Mouse (Mus musculus): ENCODE measurements around the gene Gsn.

DNA sequence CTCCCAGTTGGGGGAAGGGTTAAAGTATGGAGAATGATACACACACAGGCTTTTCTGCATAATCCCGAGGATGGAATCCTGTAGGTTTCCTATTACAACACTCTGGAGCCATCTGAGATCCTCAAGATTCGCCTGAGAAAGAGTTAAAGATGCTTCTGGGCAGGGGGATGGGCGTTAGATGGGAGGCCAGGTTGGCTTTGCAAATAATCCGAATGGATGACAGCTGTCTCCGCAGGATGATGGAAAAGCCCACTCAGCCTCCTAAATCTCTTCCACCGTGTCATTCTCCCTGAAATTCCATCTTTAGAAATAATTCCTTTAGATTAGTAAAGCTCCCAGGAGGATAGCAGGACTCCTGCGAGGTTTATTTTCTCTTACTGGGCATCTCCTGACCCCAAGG, 79.4 kb downstream of the Gsn start:
- TF ChIP-seq MXI1 (IDR thresholded peaks at IDR 0.05; ENCODE audit: low read depth, low read length) = no peak
- no peak for TF ChIP-seq TCF12 (IDR thresholded peaks at IDR 0.05; ENCODE audit: low read depth, low read length)
- TF ChIP-seq HCFC1 (IDR thresholded peaks at IDR 0.05; ENCODE audit: low read depth, low read length) = no peak
- no peak for TF ChIP-seq POLR2AphosphoS2 (IDR thresholded peaks at IDR 0.05; ENCODE audit: low read depth, low read length)
- TF ChIP-seq CTCF (conservative IDR thresholded peaks at IDR 0.05 in 1 of 2, IDR thresholded peaks at IDR 0.05 in 1 of 2; ENCODE audit: low read depth in 2 of 2, low read length in 2 of 2) = no peak
- TF ChIP-seq ZKSCAN1 (IDR thresholded peaks at IDR 0.05; ENCODE audit: borderline replicate concordance, low read depth, low read length) = no peak
- no peak for TF ChIP-seq KAT2A (IDR thresholded peaks at IDR 0.05; ENCODE audit: insufficient replicate concordance, low read length)
- no peak for TF ChIP-seq IRF4 (IDR thresholded peaks at IDR 0.05; ENCODE audit: low read depth, low read length)
- TF ChIP-seq MAX (IDR thresholded peaks at IDR 0.05; ENCODE audit: low read length) = no peak
- TF ChIP-seq EP300 (IDR thresholded peaks at IDR 0.05; ENCODE audit: low read length) = no peak
- TF ChIP-seq SMC3 (IDR thresholded peaks at IDR 0.05; ENCODE audit: low read depth, low read length) = no peak
- no peak for TF ChIP-seq POLR2A (IDR thresholded peaks at IDR 0.05; ENCODE audit: low read depth, low read length)
